Comparison of ENCODE assay signal across 10 mouse cellular contexts in genomic region chr4:129234488-129234887, GRCm38 (mm10). TPM values are rescaled to one million over a fixed set of nuclear protein-coding genes. Genes with fewer than 3 reads are reported as not detected.
DNase-seq lines count a peak whose midpoint lies in the region; ATAC-seq and TF ChIP-seq lines count a peak whose summit lies in the region.
"Had no signal": no experiment of that assay in that cellular context is flagged by ENCODE, and none has a peak within 500 bp of the region (broad histone marks: within the 10 kb centered on the region; RNA-seq: fewer than 3 reads in every experiment).

No protein-coding gene starts in this region.

- peak overlapping the region; percentile 65 for H3K27ac ChIP-seq in kidney, postnatal 0 days
- H3K27ac ChIP-seq in midbrain, embryonic 10.5 days (replicated peaks): no peak overlapping the region

- no peaks in the 10 kb centered on the region for H3K27me3 ChIP-seq in kidney, postnatal 0 days (ENCODE audit: insufficient read depth, low read length)
- H3K27me3 ChIP-seq in midbrain, embryonic 10.5 days (ENCODE audit: low read depth, poor library complexity, severe bottlenecking): 0 out of 2 replicates have a peak, but pooled peaks cover 4% of the 10 kb centered on the region

- ATAC-seq in kidney, postnatal 0 days (replicated peaks; ENCODE audit: low FRiP score, low read depth): peak; percentile 11
- ATAC-seq in megakaryocyte, adult 5-6 weeks (ENCODE audit: poor library complexity, severe bottlenecking): peak; percentile 63

- no peak overlapping the region for H3K9ac ChIP-seq in kidney, postnatal 0 days (ENCODE audit: low read depth, low read length)

- no peaks in the 10 kb centered on the region for H3K9me3 ChIP-seq in kidney, postnatal 0 days (replicated peaks; ENCODE audit: low read length)
- H3K9me3 ChIP-seq in midbrain, embryonic 10.5 days (replicated peaks): no peaks in the 10 kb centered on the region

- no peaks in the 10 kb centered on the region for H3K36me3 ChIP-seq in kidney, postnatal 0 days (ENCODE audit: insufficient read depth, low read length)
- H3K36me3 ChIP-seq in midbrain, embryonic 10.5 days: no peaks in the 10 kb centered on the region

- DNase-seq in CD4-positive helper T cell, adult 2 months (ENCODE audit: low read depth, low spot score): peak; percentile 45
- peak; percentile 58 for DNase-seq in c-Kit-positive CD71-positive TER-119-negative erythroid progenitor cells, embryonic 14.5 days (ENCODE audit: low read depth)
- DNase-seq in kidney, postnatal 0 days (ENCODE audit: low spot score): no peak
- DNase-seq in thymus, postnatal 14 days: no peak
- no peak for DNase-seq in ovary, adult 18-20 months (ENCODE audit: low spot score)
- DNase-seq in thymus, postnatal 36 days: no peak
- DNase-seq in midbrain, embryonic 10.5 days (ENCODE audit: low spot score): no peak
- DNase-seq: adrenal gland, postnatal 25 days; midbrain, embryonic 14.5 days had no signal

- no peak for TF ChIP-seq CTCF in kidney, postnatal 0 days (IDR thresholded peaks at IDR 0.05; ENCODE audit: low read depth)

- 41% methylated on average over 7 of the region's 7 CpGs for WGBS in kidney, postnatal 0 days
- WGBS in midbrain, embryonic 10.5 days: 82% methylated on average over 7 of the region's 7 CpGs

- no peak overlapping the region for H3K4me2 ChIP-seq in kidney, postnatal 0 days (ENCODE audit: low read length)

- peaks cover 21% of the 10 kb centered on the region for H3K4me1 ChIP-seq in kidney, postnatal 0 days (replicated peaks; ENCODE audit: insufficient read depth, low read length)
- H3K4me1 ChIP-seq in midbrain, embryonic 10.5 days: peaks cover 80% of the 10 kb centered on the region

- H3K4me3 ChIP-seq in kidney, postnatal 0 days (replicated peaks; ENCODE audit: low read depth, low read length): no peak overlapping the region
- H3K4me3 ChIP-seq in midbrain, embryonic 10.5 days: no peak overlapping the region

RNA-seq across cellular contexts. Expression of gene C77080, which starts 26.7 kb away (rescaled TPM):
- 9.8 and 11.3 TPM in 2 replicates for polyA plus RNA-seq in kidney, postnatal 0 days (2015; fragmentation: Nextera tagmentation; extraction: Ambion mirVana)
- not detected in 2 replicates for total RNA-seq in megakaryocyte, adult 5-6 weeks (2015)
- total RNA-seq in megakaryocyte, adult 5-6 weeks (2017): not detected in 2 replicates
- polyA plus RNA-seq in midbrain, embryonic 10.5 days (2016; fragmentation: Nextera tagmentation; extraction: Ambion mirVana): 2.7 and 3.7 TPM in 2 replicates

RNA-seq across cellular contexts. Expression of gene Yars, which starts 44.9 kb away (rescaled TPM):
- polyA plus RNA-seq in kidney, postnatal 0 days (2015; fragmentation: Nextera tagmentation; extraction: Ambion mirVana): 48.9 and 55.9 TPM in 2 replicates
- total RNA-seq in megakaryocyte, adult 5-6 weeks (2015): 9.4 and 12.5 TPM in 2 replicates
- total RNA-seq in megakaryocyte, adult 5-6 weeks (2017): 20.0 and 26.1 TPM in 2 replicates
- polyA plus RNA-seq in midbrain, embryonic 10.5 days (2016; fragmentation: Nextera tagmentation; extraction: Ambion mirVana): 107 and 111 TPM in 2 replicates

RNA-seq across cellular contexts. Expression of gene S100pbp, which starts 45.0 kb away (rescaled TPM):
- 14.5 and 15.6 TPM in 2 replicates for polyA plus RNA-seq in kidney, postnatal 0 days (2015; fragmentation: Nextera tagmentation; extraction: Ambion mirVana)
- 28.3 and 37.5 TPM in 2 replicates for total RNA-seq in megakaryocyte, adult 5-6 weeks (2015)
- 14.1 and 22.2 TPM in 2 replicates for total RNA-seq in megakaryocyte, adult 5-6 weeks (2017)
- 28.2 and 28.8 TPM in 2 replicates for polyA plus RNA-seq in midbrain, embryonic 10.5 days (2016; fragmentation: Nextera tagmentation; extraction: Ambion mirVana)

RNA-seq across cellular contexts. Expression of gene Sync, which starts 52.9 kb away (rescaled TPM):
- 0.63 and 0.78 TPM in 2 replicates for polyA plus RNA-seq in kidney, postnatal 0 days (2015; fragmentation: Nextera tagmentation; extraction: Ambion mirVana)
- total RNA-seq in megakaryocyte, adult 5-6 weeks (2015): not detected in 2 replicates
- total RNA-seq in megakaryocyte, adult 5-6 weeks (2017): 1.3 TPM in 1 of 2 replicates, not detected in the other
- polyA plus RNA-seq in midbrain, embryonic 10.5 days (2016; fragmentation: Nextera tagmentation; extraction: Ambion mirVana): 0.30 and 0.47 TPM in 2 replicates

Comparison
In these comparisons a context has a peak if more than half of its experiments do, and no peak if none do; other contexts are left out.
1. DNase-seq: peak in CD4-positive helper T cell, adult 2 months (single experiment) and c-Kit-positive CD71-positive TER-119-negative erythroid progenitor cells, embryonic 14.5 days (single experiment); none in kidney, postnatal 0 days (single experiment), thymus, postnatal 14 days (single experiment), ovary, adult 18-20 months (single experiment), thymus, postnatal 36 days (0 of 2) and midbrain, embryonic 10.5 days (single experiment).